Mouse (Mus musculus) heart, embryonic 14.5 days (tissue): ENCODE measurements around the gene Gm11639. TPM values are rescaled to one million over a fixed set of nuclear protein-coding genes. Genes with fewer than 3 reads are reported as not detected.
"Not testable (repeated sequence)": the region's sequence is repeated elsewhere in the genome, so short reads cannot be mapped to it uniquely, and the experiment has no call there.

Experiments used
- ATAC-seq: fragments of 200-750 bp; cut with Nextera tagmentation; 2 replicates; pipeline ENCODE4 v1.8.0; 2017; ENCODE audit warnings: low read depth, moderate TSS enrichment; ENCODE audit not compliant: insufficient number of reproducible peaks, insufficient read depth, low FRiP score
- H3K27ac ChIP-seq, 2 experiments: fragments of 200-500 bp in 1 of 2; fragments of 300-500 bp in 1 of 2; sonication (generic) in 1 of 2; replicated peaks in 1 of 2; 2 replicates each; pipeline ENCODE4 v1.5.1; 2012 to 2014; ENCODE audit warnings: low read depth in 2 of 2, low read length in 2 of 2, control low read depth in 1 of 2, mild to moderate bottlenecking in 1 of 2, mixed read lengths in 1 of 2; ENCODE audit not compliant: control insufficient read depth in 1 of 2, insufficient read depth in 1 of 2
- H3K27me3 ChIP-seq: fragments of 300-500 bp; sonication (generic); 2 replicates; pipeline ENCODE4 v1.6.1; 2014; ENCODE audit warnings: mild to moderate bottlenecking, low read length, control low read depth; ENCODE audit not compliant: control insufficient read depth, insufficient read depth
- H3K36me3 ChIP-seq: fragments of 300-500 bp; sonication (generic); 2 replicates; pipeline ENCODE4 v1.6.1; 2014; ENCODE audit warnings: mild to moderate bottlenecking, control low read depth, low read length, mixed read lengths; ENCODE audit not compliant: control insufficient read depth, insufficient read depth
- H3K4me1 ChIP-seq, 2 experiments: fragments of 200-500 bp in 1 of 2; fragments of 300-500 bp in 1 of 2; sonication (generic) in 1 of 2; 2 replicates each; pipeline ENCODE4 v1.6.1; 2012 to 2014; ENCODE audit warnings: low read length in 2 of 2, control low read depth in 1 of 2, mixed read lengths in 1 of 2; ENCODE audit not compliant: control insufficient read depth in 2 of 2, insufficient read depth in 2 of 2
- H3K4me2 ChIP-seq: fragments of 300-500 bp; sonication (generic); 2 replicates; pipeline ENCODE4 v1.6.1; 2014; ENCODE audit warnings: mild to moderate bottlenecking, low read length
- H3K4me3 ChIP-seq, 2 experiments: fragments of 200-500 bp in 1 of 2; fragments of 300-500 bp in 1 of 2; sonication (generic) in 1 of 2; 2 replicates each; pipeline ENCODE4 v1.5.1; 2012 to 2014; ENCODE audit warnings: low read length in 2 of 2, mild to moderate bottlenecking in 2 of 2, control low read depth in 1 of 2, low read depth in 1 of 2, moderate library complexity in 1 of 2; ENCODE audit not compliant: control insufficient read depth in 1 of 2, insufficient read depth in 1 of 2
- H3K9ac ChIP-seq: fragments of 300-500 bp; sonication (generic); 2 replicates; pipeline ENCODE4 v1.6.1; 2014; ENCODE audit warnings: mild to moderate bottlenecking, low read length
- H3K9me3 ChIP-seq: fragments of 300-500 bp; sonication (generic); 2 replicates; pipeline ENCODE4 v1.6.1; 2016; ENCODE audit warnings: low read length, control low read depth; ENCODE audit not compliant: control insufficient read depth
- WGBS: fragments of 180-500 bp; shearing (Covaris S2); extraction: QIAGEN DNeasy Blood & Tissue Kit; methylation state at CpG from one replicate; pipeline ENCODE4 v1.1.7; 2014; 5-methylcytosine and 5-hydroxymethylcytosine counted together
- polyA plus RNA-seq: library from polyadenylated mRNA; unstranded; fragments of >200 nt; fragmentation: Nextera tagmentation; extraction: Ambion mirVana; gene quantifications from 2 replicates; pipeline ENCODE4 v1.2.1, GENCODE M21; 2014

Gene Gm11639
- polyA plus RNA-seq, 1 experiment from 2014 or later: not detected

GRCm38 (mm10) chr11:105137255-105137654 is 451.7 kb downstream of the Gm11639 start:
- not testable (repeated sequence) for H3K4me2 ChIP-seq, H3K27me3 ChIP-seq, ATAC-seq, H3K27ac ChIP-seq, H3K9ac ChIP-seq, H3K4me1 ChIP-seq, H3K4me3 ChIP-seq, H3K9me3 ChIP-seq
- peaks cover 90% of the 10 kb centered on the region for H3K36me3 ChIP-seq
- 94% methylated on average over 2 of the region's 2 CpGs for WGBS

- WGBS: 91% methylated on average over 7 of the region's 8 CpGs
- H3K4me3 ChIP-seq, H3K4me2 ChIP-seq, H3K4me1 ChIP-seq, H3K9ac ChIP-seq, H3K27ac ChIP-seq, H3K9me3 ChIP-seq, ATAC-seq, H3K27me3 ChIP-seq: not testable (repeated sequence)
- peaks cover 57% of the 10 kb centered on the region for H3K36me3 ChIP-seq
Measured at GRCm38 (mm10) chr11:105140512-105140911, 455.0 kb downstream of the Gm11639 start.

DNA sequence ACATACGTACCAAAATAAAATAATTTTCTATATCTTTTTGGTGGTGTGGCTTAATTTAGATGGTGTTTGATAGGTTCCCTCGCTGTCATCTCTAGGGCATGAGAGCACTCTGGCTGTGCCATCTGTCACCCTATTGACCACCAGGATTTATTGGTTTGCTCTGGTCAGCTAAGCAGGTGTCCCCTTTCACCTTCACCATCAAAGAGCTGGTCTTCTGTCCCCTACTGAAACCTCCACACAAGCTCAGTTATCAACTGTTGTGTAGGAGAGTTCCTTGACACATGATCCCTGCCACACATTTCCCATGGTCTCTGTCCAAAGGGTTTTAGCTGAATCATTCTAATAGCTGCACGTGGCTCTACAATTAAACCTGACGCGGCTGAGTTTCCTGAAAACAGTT is 455.6 kb downstream of the Gm11639 start:
- H3K4me1 ChIP-seq: no peaks in the 10 kb centered on the region
- no peaks in the 10 kb centered on the region for H3K27me3 ChIP-seq
- H3K9ac ChIP-seq: no peak overlapping the region
- no peaks in the 10 kb centered on the region for H3K9me3 ChIP-seq
- no peak overlapping the region for H3K4me2 ChIP-seq
- H3K27ac ChIP-seq: no peak overlapping the region
- no peak overlapping the region for H3K4me3 ChIP-seq
- no peak for ATAC-seq
- peaks cover 51% of the 10 kb centered on the region for H3K36me3 ChIP-seq
- WGBS: 89% methylated on average over 5 of the region's 5 CpGs

DNA sequence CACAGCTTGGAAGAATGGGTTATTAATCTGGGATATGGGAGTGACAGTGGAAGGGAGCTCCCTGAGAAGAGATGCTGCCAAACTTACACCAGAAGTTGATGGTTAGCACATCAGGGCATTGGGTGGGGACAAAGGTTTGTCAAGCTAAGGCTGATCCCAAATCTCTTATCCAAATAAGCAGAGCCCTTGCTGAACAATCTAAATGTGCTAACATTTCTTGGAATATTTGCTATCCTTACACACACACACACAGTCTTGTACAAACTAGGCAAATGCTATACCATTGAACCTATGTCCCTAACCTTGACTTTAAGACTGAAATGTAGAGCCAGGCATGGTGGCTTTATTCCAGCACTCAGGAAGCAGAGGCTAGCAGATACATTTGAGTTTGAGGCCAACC is 458.1 kb downstream of the Gm11639 start:
- Histone ChIP-seq H3K4me3 (no peak overlapping the region), H3K4me1 (no peaks in the 10 kb centered on the region), H3K9me3 (no peaks in the 10 kb centered on the region), H3K27ac (no peak overlapping the region), H3K9ac (no peak overlapping the region), H3K27me3 (no peaks in the 10 kb centered on the region), H3K36me3 (peaks cover 27% of the 10 kb centered on the region), H3K4me2 (no peak overlapping the region)
- no peak for ATAC-seq

GRCm38 (mm10) chr11:105144084-105144483 is 458.6 kb downstream of the Gm11639 start:
- Histone ChIP-seq H3K4me1 (no peaks in the 10 kb centered on the region), H3K27ac (no peak overlapping the region), H3K4me2 (no peak overlapping the region), H3K36me3 (peaks cover 22% of the 10 kb centered on the region), H3K4me3 (no peak overlapping the region), H3K27me3 (no peaks in the 10 kb centered on the region), H3K9me3 (no peaks in the 10 kb centered on the region), H3K9ac (no peak overlapping the region)
- 86% methylated on average over 3 of the region's 3 CpGs for WGBS
- ATAC-seq: no peak

- H3K27me3 ChIP-seq: no peaks in the 10 kb centered on the region
- H3K4me3 ChIP-seq: no peak overlapping the region
- H3K4me2 ChIP-seq: no peak overlapping the region
- no peak overlapping the region for H3K27ac ChIP-seq
- peaks cover 16% of the 10 kb centered on the region for H3K36me3 ChIP-seq
- ATAC-seq: no peak
- no peaks in the 10 kb centered on the region for H3K4me1 ChIP-seq
- no peak overlapping the region for H3K9ac ChIP-seq
- no peaks in the 10 kb centered on the region for H3K9me3 ChIP-seq
- 79% methylated on average over 11 of the region's 11 CpGs for WGBS
Measured at GRCm38 (mm10) chr11:105144508-105145210, 459.2 kb downstream of the Gm11639 start.

DNA sequence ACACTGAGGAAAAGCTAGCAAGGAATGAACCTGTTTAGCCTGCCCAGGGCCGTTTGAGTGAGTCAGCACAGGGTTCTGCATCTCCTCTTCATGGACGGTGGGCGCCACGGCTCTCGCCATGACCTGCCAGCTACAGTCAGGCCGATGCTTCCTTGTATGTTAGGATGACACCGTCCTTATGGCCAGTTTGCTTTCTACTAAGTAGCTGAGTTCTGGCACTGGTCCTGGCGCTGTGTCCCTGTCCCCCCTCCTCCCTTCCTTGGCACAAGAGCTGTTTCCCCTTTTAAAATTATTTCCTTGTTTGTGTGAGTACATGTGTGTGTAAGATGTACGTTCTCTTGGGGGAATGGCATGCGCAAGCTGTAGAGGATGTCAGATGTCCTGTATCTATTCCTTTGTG is 459.7 kb downstream of the Gm11639 start:
- Histone ChIP-seq H3K27me3 (no peaks in the 10 kb centered on the region), H3K27ac (no peak overlapping the region), H3K9me3 (no peaks in the 10 kb centered on the region), H3K4me2 (no peak overlapping the region), H3K4me3 (no peak overlapping the region), H3K9ac (no peak overlapping the region), H3K4me1 (no peaks in the 10 kb centered on the region), H3K36me3 (peaks cover 11% of the 10 kb centered on the region)
- no peak for ATAC-seq
- 83% methylated on average over 10 of the region's 10 CpGs for WGBS

- Histone ChIP-seq H3K4me3 (no peak within 1 kb of the TSS), H3K27me3 (no peaks in the 10 kb centered on the region), H3K4me1 (peaks cover under 1 to 2% of the 10 kb centered on the region in 2 experiments; a peak in 1 of 4 replicates), H3K36me3 (no peaks in the 10 kb centered on the region), H3K4me2 (no peak within 1 kb of the TSS), H3K27ac (no peak within 1 kb of the TSS), H3K9ac (no peak within 1 kb of the TSS), H3K9me3 (no peaks in the 10 kb centered on the region)
- whole genome bisulfite sequencing: 69% methylated on average over 3 of the region's 3 CpGs
- no peak for ATAC-seq
Measured at GRCm38 (mm10) chr11:105146593-105146992, 461.1 kb downstream of the Gm11639 start, which contains the start of gene Gm10842. Gene Gm10842, plus strand, starts transcription at chr11:105146893.
